Mouse (Mus musculus): ENCODE data around the gene Gm42791.

The Gm42791 gene

GRCm38 (mm10) chr5:148976876-148977275 is 18.1 kb downstream of the Gm42791 start:
- no peak for DNase-seq

GRCm38 (mm10) chr5:148975035-148975434 is 19.9 kb downstream of the Gm42791 start:
- DNase-seq: no peak

GRCm38 (mm10) chr5:148973019-148973668 is 21.8 kb downstream of the Gm42791 start:
- DNase-seq: no peak

- DNase-seq: no peak
These were observed 22.8 kb downstream of the Gm42791 start for GRCm38 (mm10) chr5:148972167-148972566.

GRCm38 (mm10) chr5:148969648-148970047 is 25.3 kb downstream of the Gm42791 start:
- no peak for DNase-seq

GRCm38 (mm10) chr5:148968958-148969576 is 25.9 kb downstream of the Gm42791 start:
- no peak for DNase-seq

GRCm38 (mm10) chr5:148968179-148968578 is 26.8 kb downstream of the Gm42791 start:
- no peak for DNase-seq

- no peak for DNase-seq
These were observed 28.6 kb downstream of the Gm42791 start for GRCm38 (mm10) chr5:148966395-148966794.

- peak; percentile 54 for DNase-seq
These were observed 29.1 kb downstream of the Gm42791 start for GRCm38 (mm10) chr5:148965691-148966333.

- no peak for DNase-seq
These were observed 29.8 kb downstream of the Gm42791 start for GRCm38 (mm10) chr5:148965089-148965591.

GRCm38 (mm10) chr5:148964251-148964650 is 30.7 kb downstream of the Gm42791 start:
- no peak for DNase-seq

- no peak for DNase-seq
These were observed 34.7 kb downstream of the Gm42791 start for GRCm38 (mm10) chr5:148960211-148960610.

GRCm38 (mm10) chr5:148959068-148959990 is 35.6 kb downstream of the Gm42791 start:
- DNase-seq: peak; percentile 43

- DNase-seq: no peak
These were observed 36.6 kb downstream of the Gm42791 start for GRCm38 (mm10) chr5:148958355-148958754.

- DNase-seq: no peak
These were observed 37.9 kb downstream of the Gm42791 start for GRCm38 (mm10) chr5:148956898-148957535.

GRCm38 (mm10) chr5:148956091-148956490 is 38.9 kb downstream of the Gm42791 start:
- DNase-seq: no peak

- no peak for DNase-seq
These were observed 39.4 kb downstream of the Gm42791 start for GRCm38 (mm10) chr5:148955575-148955974.

- DNase-seq: no peak
These were observed 40.5 kb downstream of the Gm42791 start for GRCm38 (mm10) chr5:148954314-148955060.

- no peak for DNase-seq
These were observed 41.8 kb downstream of the Gm42791 start for GRCm38 (mm10) chr5:148953098-148953497.

- DNase-seq: peak; percentile 42
These were observed 42.5 kb downstream of the Gm42791 start for GRCm38 (mm10) chr5:148952419-148952818.

GRCm38 (mm10) chr5:148951360-148951759 is 43.6 kb downstream of the Gm42791 start:
- no peak for DNase-seq

- DNase-seq: no peak
These were observed 44.9 kb downstream of the Gm42791 start for GRCm38 (mm10) chr5:148950064-148950463.

All from right cerebral cortex, postnatal 4 days (tissue).